Mouse (Mus musculus) lung, postnatal 36 days (tissue): ENCODE data around the gene Serpinb13.
"Not testable (repeated sequence)": the region's sequence is repeated elsewhere in the genome, so short reads cannot be mapped to it uniquely, and the experiment has no call there.

Experiments
- DNase-seq: peaks from one replicate; pipeline ENCODE4 v3.0.0; 2022; ENCODE audit warnings: mixed read lengths

Gene Serpinb13

DNA sequence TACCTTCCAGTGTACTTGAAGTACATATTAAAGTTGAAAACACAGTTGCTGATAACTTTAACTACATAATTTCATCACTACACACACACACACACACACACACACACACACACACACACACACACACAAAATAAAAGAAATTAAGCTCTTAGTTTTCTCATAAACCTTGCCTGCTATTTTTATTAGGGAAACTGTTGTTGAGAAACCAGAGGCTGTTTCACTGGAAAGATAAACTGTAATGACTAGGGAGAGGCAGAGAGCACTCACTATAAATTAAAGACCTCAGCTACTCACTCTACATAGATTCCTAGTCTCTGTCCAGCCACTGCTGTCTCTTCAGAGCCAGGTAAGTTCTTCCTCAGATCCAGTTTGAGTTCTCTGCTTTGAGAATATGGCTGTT, at the start of gene Serpinb13:
Serpinb13 (plus strand) TSS at position 301 of the 400 bp plus-strand sequence.
- DNase-seq: no peak

DNA sequence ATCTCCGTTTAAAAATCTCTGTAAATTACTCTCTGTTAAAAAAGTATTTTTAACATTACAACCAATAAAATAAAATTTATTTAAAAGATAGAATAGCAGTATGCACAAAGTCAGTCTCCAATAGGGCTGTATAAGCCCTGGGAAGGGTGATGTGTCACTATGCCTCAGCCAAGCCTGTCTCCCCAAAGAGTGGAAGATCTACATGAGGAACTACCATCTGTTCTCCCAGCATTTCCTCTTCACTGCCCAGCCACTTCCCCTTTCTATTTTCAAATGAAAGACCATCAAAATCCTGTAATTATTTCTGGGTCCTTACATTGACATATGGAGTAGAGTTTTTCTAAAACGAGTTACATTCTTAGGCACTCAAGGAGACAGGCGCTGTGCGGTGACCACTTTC, 48.8 kb upstream of the Serpinb13 start:
- DNase-seq: peak; percentile 34

DNA sequence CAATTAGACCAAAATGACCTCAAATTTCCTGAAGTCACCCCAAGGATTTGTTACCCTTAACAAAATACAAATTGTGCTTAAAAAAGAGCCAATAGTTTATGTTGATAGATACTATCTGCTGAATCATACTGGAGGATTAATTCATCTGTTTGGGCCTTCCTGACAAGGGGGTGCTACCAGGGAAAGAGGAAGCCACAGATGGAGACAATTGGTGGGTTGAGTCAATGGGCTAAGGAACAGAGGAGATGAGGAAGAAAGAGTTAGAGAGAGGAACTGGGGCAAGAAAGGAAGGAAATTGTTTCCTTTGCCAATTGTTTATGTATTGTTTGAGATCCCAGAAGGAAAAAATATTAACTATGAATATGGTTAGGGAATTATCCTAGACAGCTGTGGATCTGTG, 47.1 kb upstream of the Serpinb13 start:
- DNase-seq: peak; percentile 18

DNA sequence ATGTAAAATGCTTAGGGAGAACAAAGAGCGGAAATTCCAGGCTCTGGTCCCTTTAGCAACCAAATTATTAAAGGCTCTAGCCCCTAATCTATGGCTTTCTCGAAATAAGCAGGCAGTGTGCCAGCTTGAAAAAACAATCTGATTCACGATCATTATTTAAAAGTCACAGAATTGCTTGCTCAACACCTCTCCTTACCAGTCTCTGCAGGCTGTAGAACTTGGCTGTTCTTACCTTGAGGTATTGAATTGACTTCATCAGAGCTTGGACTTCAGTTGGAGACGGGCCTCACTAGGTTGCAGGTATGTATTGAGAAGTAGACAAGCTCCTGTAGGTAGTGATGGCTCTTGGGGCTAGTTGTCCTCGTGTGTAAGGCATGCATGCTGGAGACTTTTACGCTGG, 46.5 kb upstream of the Serpinb13 start, which contains the start of gene Serpinb12:
Serpinb12 (plus strand) TSS at position 185 of the 400 bp plus-strand sequence.
- DNase-seq: no peak

DNA sequence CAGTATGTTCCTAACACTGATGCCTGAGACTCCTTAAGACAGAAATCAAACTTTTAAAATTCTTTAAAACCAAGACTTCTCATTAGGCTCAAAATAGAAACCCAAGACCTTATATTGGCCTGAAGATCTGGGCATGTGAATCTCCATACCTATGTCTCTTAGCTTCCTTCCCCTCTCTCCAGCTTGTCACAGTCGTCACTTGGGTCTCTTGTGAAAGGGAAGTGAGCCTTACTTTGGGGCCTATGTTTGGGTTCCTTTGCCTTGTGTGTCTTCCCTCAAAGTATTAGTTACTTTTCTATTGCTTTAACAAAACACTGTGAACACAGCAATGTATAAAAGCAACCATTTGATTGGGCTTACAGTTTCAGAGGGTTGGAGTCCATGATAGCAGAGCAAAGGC, 33.6 kb upstream of the Serpinb13 start:
- no peak for DNase-seq

DNA sequence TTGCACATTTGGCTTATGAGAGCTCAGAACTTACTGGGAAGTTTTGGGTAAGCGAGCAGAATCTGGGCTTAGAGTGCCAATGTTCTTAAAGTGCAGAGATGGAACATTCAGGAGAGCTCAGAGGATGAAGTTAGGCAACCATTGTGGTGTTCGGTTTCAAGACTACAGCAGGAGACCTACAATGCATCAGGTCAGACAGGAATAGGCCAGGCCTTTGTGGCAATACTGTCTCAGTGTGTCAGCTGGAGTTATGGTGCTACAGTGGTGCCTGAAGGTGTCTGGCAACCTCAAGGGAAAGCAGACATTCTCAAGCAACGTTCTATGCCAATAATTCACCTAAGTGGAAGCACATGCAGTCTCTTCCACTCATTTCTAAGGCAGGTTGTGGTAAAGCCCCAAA, 20.8 kb upstream of the Serpinb13 start:
- no peak for DNase-seq

DNA sequence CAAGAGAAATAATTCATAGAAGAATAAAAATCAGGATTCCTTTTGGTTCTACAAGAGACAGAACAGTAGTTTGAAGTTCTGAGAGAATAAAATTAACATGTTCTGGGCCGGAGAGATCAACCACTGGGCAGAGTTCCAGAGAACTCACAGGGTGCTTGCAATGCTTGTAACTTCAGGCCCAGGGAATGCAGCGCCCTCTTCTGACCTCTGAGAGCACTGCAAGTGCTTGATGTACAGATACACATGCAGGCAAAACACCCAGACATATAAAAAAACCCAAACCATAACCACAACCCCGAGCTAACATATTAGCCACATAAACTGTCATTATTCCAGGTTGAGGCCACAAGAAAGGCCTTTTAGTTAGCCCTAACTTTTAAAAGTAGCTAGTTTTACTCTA, 19.8 kb upstream of the Serpinb13 start:
- DNase-seq: peak; percentile 61

DNA sequence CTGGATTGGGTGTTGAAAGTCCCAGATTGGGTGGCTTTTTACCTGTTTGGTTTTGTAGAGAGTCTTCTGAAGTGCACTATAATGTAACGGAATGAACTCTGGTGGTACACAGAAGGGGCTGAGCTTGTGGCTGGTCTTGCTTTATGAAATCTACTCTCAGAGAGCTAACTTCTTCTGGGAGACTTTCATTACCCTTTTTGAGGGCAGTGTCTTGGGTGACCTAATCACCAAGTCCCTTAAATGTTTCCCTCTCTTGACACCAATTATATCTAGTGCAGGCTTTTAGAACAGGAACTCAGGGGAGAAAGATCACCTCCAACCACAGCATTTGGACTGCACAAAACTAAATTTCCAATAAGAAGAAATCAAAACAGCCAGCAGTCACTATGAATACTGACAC, 2.3 kb downstream of the Serpinb13 start:
- DNase-seq: no peak

DNA sequence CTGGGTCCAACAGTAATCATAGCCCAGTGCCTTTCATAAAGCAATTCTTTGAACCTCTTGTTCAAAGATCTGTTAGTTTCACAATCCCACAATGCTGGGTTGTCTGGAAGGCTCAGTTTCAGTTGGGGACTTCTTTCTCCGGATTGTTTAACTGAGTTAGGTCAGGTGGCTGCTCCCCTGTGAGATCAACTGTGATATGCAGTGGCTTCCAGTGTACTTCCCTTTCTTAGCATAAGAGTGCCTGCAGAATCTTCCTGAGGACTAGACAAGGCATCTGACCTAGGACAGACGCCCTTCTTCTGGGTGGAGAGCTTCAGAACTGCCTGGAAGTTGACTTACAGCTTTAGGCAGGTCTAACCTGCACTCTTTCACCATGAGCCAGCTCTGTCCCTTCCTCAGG, 3.1 kb downstream of the Serpinb13 start:
- DNase-seq: no peak

DNA sequence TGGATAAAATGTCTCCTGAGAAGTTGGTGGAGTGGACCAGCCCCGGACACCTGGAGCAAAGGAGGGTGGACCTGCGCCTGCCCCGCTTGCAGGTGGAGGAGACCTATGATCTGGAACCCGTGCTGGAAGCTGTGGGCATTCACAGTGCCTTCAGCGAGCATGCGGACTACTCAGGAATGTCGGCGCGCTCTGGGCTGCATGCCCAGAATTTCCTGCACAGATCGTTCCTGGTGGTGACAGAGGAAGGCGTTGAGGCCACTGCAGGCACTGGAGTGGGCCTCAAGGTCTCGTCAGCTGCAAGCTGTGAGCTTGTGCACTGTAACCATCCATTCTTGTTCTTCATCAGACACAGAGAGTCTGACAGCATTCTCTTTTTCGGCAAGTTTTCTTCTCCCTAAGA, 19.6 kb downstream of the Serpinb13 start:
- DNase-seq: no peak

DNA sequence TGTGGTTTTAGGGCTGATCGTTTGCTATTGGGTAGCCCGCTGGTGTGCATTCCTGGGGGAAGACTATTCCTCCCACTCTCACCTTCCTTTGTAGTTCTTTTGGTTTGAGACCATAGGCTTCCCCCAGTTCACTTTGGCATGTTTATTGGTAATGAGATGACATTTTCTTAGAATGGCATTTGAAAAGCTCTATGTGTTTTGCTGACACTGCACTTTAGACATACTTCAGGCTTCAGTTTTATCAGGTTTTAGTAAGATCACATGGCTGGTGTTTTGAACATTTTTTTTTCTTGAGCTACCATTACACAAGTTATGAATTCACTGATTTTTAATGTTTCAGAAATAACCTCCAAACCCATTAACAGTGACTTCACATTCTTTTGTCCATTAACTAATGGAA, 21.0 kb downstream of the Serpinb13 start:
- DNase-seq: no peak

DNA sequence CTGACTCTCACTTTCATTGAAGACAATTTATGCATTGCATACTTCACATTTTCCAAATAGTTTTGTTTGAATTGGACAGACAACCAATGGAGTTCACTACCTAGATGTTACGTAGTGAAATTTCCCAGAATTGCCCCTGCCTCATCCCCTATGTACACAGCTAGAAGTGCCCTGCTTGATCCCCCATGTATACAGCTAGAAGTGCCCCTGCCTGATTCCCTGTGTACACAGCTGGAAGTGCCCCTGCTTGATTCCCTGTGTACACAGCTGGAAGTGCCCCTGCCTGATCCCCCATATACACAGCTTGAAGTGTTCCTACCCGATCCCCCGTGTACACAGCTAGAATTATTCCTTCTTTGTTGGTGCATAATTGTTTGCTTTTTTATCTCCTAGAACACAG, 25.5 kb downstream of the Serpinb13 start:
- DNase-seq: no peak

DNA sequence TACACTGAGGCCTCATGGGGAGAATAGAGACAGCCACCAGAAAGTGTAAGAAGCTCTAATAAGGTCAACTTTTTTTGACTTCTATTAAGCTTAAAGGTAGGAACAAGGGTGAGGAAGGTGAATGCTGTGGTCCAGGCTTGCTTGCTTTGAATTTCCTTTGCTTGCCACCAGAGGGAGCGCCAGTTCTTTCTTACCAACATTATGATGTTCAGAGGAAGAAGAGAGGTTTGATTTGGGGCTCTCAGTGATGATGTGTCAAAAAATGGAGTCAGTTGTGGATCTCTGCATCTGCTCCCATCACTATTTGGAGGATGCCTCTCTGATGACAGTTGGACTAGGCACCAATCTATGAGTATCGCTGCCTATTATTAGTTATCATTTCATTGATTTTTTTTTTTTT, 33.7 kb downstream of the Serpinb13 start:
- DNase-seq: peak; percentile 3

DNA sequence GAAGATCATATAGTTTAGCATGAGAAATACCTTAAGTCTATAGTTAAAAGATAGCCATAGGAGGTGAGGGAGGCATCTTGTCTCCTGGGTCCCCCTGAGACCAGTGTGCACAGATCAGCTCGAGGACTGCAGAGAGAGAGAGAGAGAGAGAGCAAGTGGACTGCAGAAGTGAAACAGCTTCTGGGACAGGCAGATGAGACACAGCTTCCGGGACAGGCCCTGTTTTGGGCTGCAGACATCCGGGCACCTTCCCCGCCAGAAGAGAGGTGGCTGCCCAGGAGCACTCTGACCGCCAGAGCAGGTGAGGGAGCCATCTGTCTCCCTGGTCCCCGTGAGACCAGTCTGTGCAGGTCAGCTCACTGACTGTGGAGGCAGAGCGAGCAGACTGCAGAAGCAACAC, 34.4 kb downstream of the Serpinb13 start:
- DNase-seq: no peak

DNA sequence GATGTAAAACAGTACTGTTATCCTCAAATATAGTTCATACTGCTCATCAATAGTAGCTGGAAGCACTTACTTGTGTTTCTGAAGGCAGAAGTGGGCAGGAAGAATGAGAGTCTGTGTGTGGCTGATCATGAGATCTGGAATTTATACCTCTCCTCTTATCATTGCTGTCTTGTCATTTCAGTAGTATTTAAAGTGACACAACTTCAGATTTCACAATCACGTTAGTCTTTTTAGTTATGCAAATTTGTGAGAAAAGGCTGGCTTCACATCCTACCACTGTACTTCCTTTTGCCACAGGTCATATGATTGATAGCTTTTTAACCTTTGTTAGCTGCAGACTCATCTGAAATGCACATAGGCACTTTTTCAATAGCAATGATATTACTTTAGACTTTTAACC, 45.1 kb downstream of the Serpinb13 start:
- DNase-seq: no peak

DNA sequence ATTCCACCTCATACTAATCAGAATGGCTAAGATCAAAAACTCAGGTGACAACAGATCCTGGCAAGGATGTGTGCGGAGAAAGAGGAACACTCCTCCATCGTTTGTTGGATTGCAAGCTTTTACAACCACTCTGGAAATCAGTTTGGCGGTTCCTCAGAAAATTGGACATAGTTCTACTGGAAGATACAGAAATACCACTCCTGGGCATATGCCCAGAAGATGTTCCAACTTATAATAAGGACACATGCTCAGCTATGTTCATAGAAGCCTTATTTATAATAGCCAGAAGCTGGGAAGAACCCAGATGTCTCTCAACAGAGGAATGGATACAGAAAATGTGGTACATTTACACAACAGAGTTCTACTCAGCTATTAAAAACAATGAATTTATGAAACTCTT, 53.5 kb downstream of the Serpinb13 start:
- DNase-seq: not testable (repeated sequence)
